Mouse (Mus musculus) kidney, embryonic 14.5 days (tissue): ENCODE data around the gene Vmn1r26. TPM values are rescaled to one million over a fixed set of nuclear protein-coding genes. Genes with fewer than 3 reads are reported as not detected.
"Not testable (repeated sequence)": the region's sequence is repeated elsewhere in the genome, so short reads cannot be mapped to it uniquely, and the experiment has no call there.

ENCODE experiments used
- ATAC-seq: fragments of 200-750 bp; cut with Nextera tagmentation; 2 replicates; pipeline ENCODE4 v1.8.0; 2017; ENCODE audit warnings: moderate number of reproducible peaks, mild to moderate bottlenecking, moderate TSS enrichment, moderate library complexity; ENCODE audit not compliant: low FRiP score, low TSS enrichment
- H3K27ac ChIP-seq: fragments of 300-500 bp; sonication (generic); 2 replicates; pipeline ENCODE4 v1.5.1; 2014; ENCODE audit warnings: low read depth, mild to moderate bottlenecking, low read length, moderate library complexity, mixed read lengths
- H3K27me3 ChIP-seq: fragments of 300-500 bp; sonication (generic); 2 replicates; pipeline ENCODE4 v1.6.1; 2014; ENCODE audit warnings: mild to moderate bottlenecking, low read length; ENCODE audit not compliant: control insufficient read depth, insufficient read depth
- H3K36me3 ChIP-seq: fragments of 300-500 bp; sonication (generic); 2 replicates; pipeline ENCODE4 v1.6.1; 2014; ENCODE audit warnings: low read length, mixed read lengths; ENCODE audit not compliant: control insufficient read depth, insufficient read depth
- H3K4me1 ChIP-seq: fragments of 300-500 bp; sonication (generic); 2 replicates; pipeline ENCODE4 v1.6.1; 2014; ENCODE audit warnings: low read length, mixed read lengths; ENCODE audit not compliant: control insufficient read depth, insufficient read depth
- H3K4me2 ChIP-seq: fragments of 300-500 bp; sonication (generic); replicated peaks from 2 replicates; pipeline ENCODE4 v1.6.1; 2014; ENCODE audit warnings: low read depth, mild to moderate bottlenecking, low read length
- H3K4me3 ChIP-seq: fragments of 300-500 bp; sonication (generic); 2 replicates; pipeline ENCODE4 v1.5.1; 2014; ENCODE audit warnings: mild to moderate bottlenecking, low read length
- H3K9ac ChIP-seq: fragments of 300-500 bp; sonication (generic); 2 replicates; pipeline ENCODE4 v1.6.1; 2014; ENCODE audit warnings: low read depth, mild to moderate bottlenecking, low read length, moderate library complexity
- H3K9me3 ChIP-seq: fragments of 300-500 bp; sonication (generic); 2 replicates; pipeline ENCODE4 v1.6.1; 2016; ENCODE audit warnings: low read length; ENCODE audit not compliant: control insufficient read depth
- WGBS: fragments of 180-500 bp; shearing (Covaris S2); extraction: QIAGEN DNeasy Blood & Tissue Kit; methylation state at CpG from one replicate; pipeline ENCODE4 v1.1.7; 2014; 5-methylcytosine and 5-hydroxymethylcytosine counted together
- polyA plus RNA-seq: library from polyadenylated mRNA; unstranded; fragments of >200 nt; fragmentation: Nextera tagmentation; extraction: Ambion mirVana; gene quantifications from 2 replicates; pipeline ENCODE4 v1.2.1, GENCODE M21; 2014

Gene Vmn1r26
- not detected in 2 replicates for polyA plus RNA-seq

DNA sequence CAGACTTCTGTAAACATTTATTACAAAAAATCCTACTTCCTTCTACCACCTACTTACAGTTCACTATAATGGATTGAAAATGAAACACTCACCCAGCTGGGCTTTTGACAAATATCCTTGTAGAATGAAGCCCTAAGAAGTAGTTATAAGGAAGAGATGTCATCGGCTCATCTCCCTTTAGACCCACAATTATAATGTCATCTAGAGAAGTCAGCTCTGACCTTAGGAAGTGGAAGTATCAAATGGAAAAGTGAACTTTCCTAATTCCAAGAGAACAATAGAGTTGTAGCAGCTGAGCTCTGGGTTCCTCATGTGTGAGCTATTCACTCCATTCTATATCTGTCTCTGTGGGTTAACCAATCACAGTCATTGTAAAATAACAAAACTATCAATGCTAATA, at the start of gene Vmn1r26:
Gene Vmn1r26, minus strand, starts transcription at position 101 of the 400 bp plus-strand sequence.
- Histone ChIP-seq H3K9ac (no peak within 1 kb of the TSS), H3K9me3 (no peaks in the 10 kb centered on the region)
- WGBS, result 89% methylated on average over 1 of the region's 1 CpGs

DNA sequence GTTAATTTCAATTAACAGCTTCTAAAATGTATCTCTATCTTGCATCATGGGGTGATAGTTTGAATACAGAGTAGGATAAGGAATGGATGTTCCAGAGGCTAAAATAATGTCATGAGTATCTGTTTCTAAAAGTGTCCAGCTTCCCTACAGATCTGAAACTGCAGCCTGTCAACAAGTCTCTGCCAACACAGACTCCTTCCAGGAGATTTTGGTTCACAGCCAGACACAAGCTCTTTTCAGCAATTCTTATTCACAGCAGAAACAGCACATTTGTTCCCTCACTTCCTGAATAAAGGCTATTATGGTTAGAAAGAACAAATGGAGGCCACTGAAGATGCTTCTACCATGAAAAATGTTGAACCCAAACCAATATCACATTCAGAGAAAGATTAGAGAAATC, 29.1 kb upstream of the Vmn1r26 start:
- Histone ChIP-seq H3K9me3 (no peaks in the 10 kb centered on the region), H3K27me3 (no peaks in the 10 kb centered on the region), H3K36me3 (no peaks in the 10 kb centered on the region), H3K4me2 (no peak overlapping the region), H3K4me1 (no peaks in the 10 kb centered on the region), H3K4me3 (no peak overlapping the region), H3K27ac (no peak overlapping the region), H3K9ac (no peak overlapping the region)
- ATAC-seq, result no peak

More for the DNA sequence above, at the start of gene Vmn1r26:
- H3K4me1 ChIP-seq, result no peaks in the 10 kb centered on the region
- H3K4me2 ChIP-seq, result no peak within 1 kb of the TSS
- no peak within 1 kb of the TSS for H3K4me3 ChIP-seq
- H3K27ac ChIP-seq, result no peak within 1 kb of the TSS
- no peaks in the 10 kb centered on the region for H3K36me3 ChIP-seq
- no peak for ATAC-seq
- no peaks in the 10 kb centered on the region for H3K27me3 ChIP-seq

DNA sequence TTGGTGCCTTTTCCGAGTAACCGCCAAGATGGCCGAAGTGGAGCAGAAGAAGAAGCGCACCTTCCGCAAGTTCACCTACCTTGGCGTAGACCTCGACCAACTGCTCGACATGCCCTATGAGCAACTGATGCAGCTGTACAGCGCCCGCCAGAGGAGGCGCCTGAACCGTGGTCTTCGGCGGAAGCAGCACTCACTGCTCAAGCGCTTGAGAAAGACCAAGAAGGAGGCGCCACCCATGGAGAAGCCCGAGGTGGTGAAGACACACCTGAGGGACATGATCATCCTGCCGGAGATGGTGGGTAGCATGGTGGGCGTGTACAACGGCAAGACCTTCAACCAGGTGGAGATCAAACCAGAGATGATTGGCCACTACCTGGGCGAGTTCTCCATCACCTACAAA, 2.5 kb upstream of the Vmn1r26 start:
- H3K36me3 ChIP-seq, H3K9me3 ChIP-seq, H3K4me2 ChIP-seq, ATAC-seq, H3K27me3 ChIP-seq, H3K27ac ChIP-seq, H3K4me1 ChIP-seq, H3K4me3 ChIP-seq, H3K9ac ChIP-seq: not testable (repeated sequence)
- 92% methylated on average over 20 of the region's 21 CpGs for WGBS

DNA sequence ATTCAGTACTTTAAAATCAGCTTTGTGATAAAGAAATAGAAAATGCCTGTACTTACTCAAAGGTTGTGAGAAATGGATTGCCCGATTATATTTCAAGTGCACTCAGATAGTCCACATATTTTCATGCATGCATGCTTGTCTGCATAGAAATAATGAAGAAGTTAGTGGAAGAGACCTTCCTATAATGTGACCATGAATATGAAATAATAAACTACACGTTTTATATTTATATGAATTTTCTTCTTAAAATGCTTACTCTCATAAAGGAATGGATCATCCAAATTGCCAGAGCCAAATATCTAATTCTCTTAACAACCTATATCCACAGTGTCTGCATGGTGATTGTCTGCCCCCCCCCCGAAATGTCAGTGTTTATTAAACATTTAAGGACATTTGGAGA, 34.2 kb downstream of the Vmn1r26 start, which contains the start of gene Vmn1r25:
Gene Vmn1r25, minus strand, starts transcription at position 101 of the 400 bp plus-strand sequence.
- no peak within 1 kb of the TSS for H3K4me3 ChIP-seq
- no peaks in the 10 kb centered on the region for H3K36me3 ChIP-seq
- H3K9me3 ChIP-seq, result no peaks in the 10 kb centered on the region
- H3K27me3 ChIP-seq, result no peaks in the 10 kb centered on the region
- no peak for ATAC-seq
- WGBS, result 71% methylated on average over 3 of the region's 3 CpGs
- H3K27ac ChIP-seq, result no peak within 1 kb of the TSS
- H3K4me2 ChIP-seq, result no peak within 1 kb of the TSS
- no peaks in the 10 kb centered on the region for H3K4me1 ChIP-seq
- no peak within 1 kb of the TSS for H3K9ac ChIP-seq

DNA sequence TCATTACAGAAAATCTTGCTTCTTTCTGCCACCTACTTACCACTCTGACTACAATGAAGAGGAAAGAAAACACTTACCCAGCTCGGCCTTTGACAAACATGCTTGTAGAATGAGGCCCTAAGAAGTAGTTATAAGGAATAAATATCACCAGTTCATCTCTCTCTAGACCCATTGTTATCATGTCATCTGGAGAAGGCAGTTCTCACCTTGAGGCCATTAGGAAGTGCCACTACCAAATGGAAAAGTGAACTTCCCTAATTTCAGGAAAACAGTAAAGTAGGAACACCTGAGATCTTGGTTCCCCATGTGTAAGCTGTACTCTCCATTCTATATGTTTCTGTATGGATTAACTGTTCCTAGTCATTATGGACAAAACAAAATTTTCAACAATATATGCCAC, 53.6 kb downstream of the Vmn1r26 start, which contains the start of gene Vmn1r24:
Gene Vmn1r24, minus strand, starts transcription at position 101 of the 400 bp plus-strand sequence.
- H3K27ac ChIP-seq, H3K9ac ChIP-seq, H3K4me2 ChIP-seq, H3K4me3 ChIP-seq, H3K27me3 ChIP-seq, ATAC-seq, H3K4me1 ChIP-seq, H3K36me3 ChIP-seq, H3K9me3 ChIP-seq: not testable (repeated sequence)
- 77% methylated on average over 1 of the region's 1 CpGs for WGBS

Other genes starting within 250 kb of the Vmn1r26 start
- 17.2 and 23.5 TPM in 2 replicates for gene Vopp1, start 190.0 kb downstream of the Vmn1r26 start, polyA plus RNA-seq
- 0.24 TPM in 1 of 2 replicates, not detected in the other for gene Vmn1r21, start 164.8 kb downstream of the Vmn1r26 start, polyA plus RNA-seq
- not detected in 2 replicates for gene Vmn1r22, start 107.1 kb downstream of the Vmn1r26 start, polyA plus RNA-seq
- not detected in 2 replicates for gene Vmn1r23, start 88.3 kb downstream of the Vmn1r26 start, polyA plus RNA-seq
- not detected in 2 replicates for gene Vmn1r24, start 53.7 kb downstream of the Vmn1r26 start, polyA plus RNA-seq
- not detected in 2 replicates for gene Vmn1r25, start 34.3 kb downstream of the Vmn1r26 start, polyA plus RNA-seq
- gene Vmn1r27, start 203.7 kb upstream of the Vmn1r26 start, polyA plus RNA-seq, result not detected in 2 replicates
- not detected in 2 replicates for gene Vmn1r28, start 246.9 kb upstream of the Vmn1r26 start, polyA plus RNA-seq